Mouse (Mus musculus) brown adipose tissue, adult 24 weeks (tissue): ENCODE data around the gene Mccc2. TPM values are rescaled to one million over a fixed set of nuclear protein-coding genes. Genes with fewer than 3 reads are reported as not detected.

ENCODE experiments used
- H3K27ac ChIP-seq: fragments of 200-500 bp; replicated peaks from 2 replicates; pipeline ENCODE4 v1.5.1; 2012; ENCODE audit warnings: low read depth, mild to moderate bottlenecking, low read length
- H3K4me1 ChIP-seq: fragments of 200-500 bp; 2 replicates; pipeline ENCODE4 v1.6.1; 2012; ENCODE audit warnings: low read length, mixed read lengths; ENCODE audit not compliant: control insufficient read depth, insufficient read depth, insufficient read length
- H3K4me3 ChIP-seq: fragments of 200-500 bp; 2 replicates; pipeline ENCODE4 v1.5.1; 2012; ENCODE audit warnings: low read depth, mild to moderate bottlenecking, low read length, moderate library complexity; ENCODE audit not compliant: insufficient read depth
- polyA plus RNA-seq: library from polyadenylated mRNA; stranded (reverse); fragments of >200 nt; gene quantifications from 2 replicates; pipeline ENCODE4 v1.2.4, GENCODE M21; 2012; ENCODE audit not compliant: missing spikeins, insufficient read depth, insufficient read length

The Mccc2 gene
- polyA plus RNA-seq, 1 experiment: 128 TPM

GRCm38 (mm10) chr13:99899670-99900556, 115.5 kb downstream of the Mccc2 start:
- no peak overlapping the region for H3K4me3 ChIP-seq
- no peaks in the 10 kb centered on the region for H3K4me1 ChIP-seq
- no peak overlapping the region for H3K27ac ChIP-seq

GRCm38 (mm10) chr13:99898816-99899215, 116.6 kb downstream of the Mccc2 start:
- no peak overlapping the region for H3K27ac ChIP-seq
- H3K4me1 ChIP-seq: no peaks in the 10 kb centered on the region
- no peak overlapping the region for H3K4me3 ChIP-seq

Other genes with a start within 250 kb of the Mccc2 start
- gene Cartpt, start 114.5 kb downstream of the Mccc2 start, polyA plus RNA-seq: not detected in 2 replicates
- gene Bdp1, start 88.4 kb upstream of the Mccc2 start, polyA plus RNA-seq: 6.8 and 8.4 TPM in 2 replicates
- 33.3 and 44.2 TPM in 2 replicates for gene Serf1, start 92.4 kb upstream of the Mccc2 start, polyA plus RNA-seq
- 9.5 and 14.6 TPM in 2 replicates for gene Smn1, start 109.2 kb upstream of the Mccc2 start, polyA plus RNA-seq
- 0.79 TPM in 2 replicates for gene Naip2, start 186.5 kb upstream of the Mccc2 start, polyA plus RNA-seq
- gene Naip5, start 230.7 kb upstream of the Mccc2 start, polyA plus RNA-seq: 0.33 TPM in 1 of 2 replicates, not detected in the other